Mouse (Mus musculus): Measurements from ENCODE around the gene 4930562C15Rik. TPM values are rescaled to one million over a fixed set of nuclear protein-coding genes. Genes with fewer than 3 reads are reported as not detected.

The 4930562C15Rik gene
- polyA plus RNA-seq, 1 experiment from 2014 or later = 0.46 TPM

DNA sequence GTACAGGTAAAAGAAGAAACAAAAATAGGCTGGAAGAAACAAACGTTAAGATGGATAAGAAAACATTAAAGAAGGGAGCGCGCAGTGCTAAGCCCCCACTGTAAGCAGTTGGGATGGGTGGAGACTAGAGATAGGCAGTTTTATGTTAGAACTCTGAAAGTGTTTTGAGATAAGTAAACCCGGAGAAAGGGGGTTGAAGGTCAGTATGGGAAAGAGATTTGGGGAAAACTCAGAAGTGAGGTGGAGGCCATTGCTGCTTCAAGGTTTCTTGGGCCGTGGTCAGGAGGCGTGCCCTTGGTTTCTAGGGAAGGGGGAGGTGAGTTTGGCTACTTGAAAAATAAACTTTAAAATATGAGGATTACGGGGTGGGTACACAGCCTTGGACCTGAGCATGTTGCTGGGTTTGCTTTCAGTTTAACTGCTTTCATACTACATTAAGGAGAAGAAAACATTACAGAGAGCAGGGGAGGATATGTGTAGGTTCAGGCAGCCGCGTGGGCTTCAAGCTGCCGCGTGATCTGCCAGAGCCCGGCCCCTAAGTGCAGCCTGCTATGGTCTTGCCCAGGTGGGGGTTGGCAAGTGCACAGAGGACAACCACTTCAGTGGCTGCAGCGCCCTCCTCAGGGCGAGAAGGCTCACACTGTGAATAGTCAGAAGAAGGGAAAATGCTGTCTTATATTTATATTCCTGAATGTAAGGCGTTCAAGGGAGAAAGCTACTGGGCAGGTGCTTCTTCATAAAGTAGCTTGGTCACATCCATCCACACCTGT, 3.4 kb upstream of the 4930562C15Rik start:
- ATAC-seq (ENCODE audit: insufficient number of reproducible peaks, insufficient read depth, low FRiP score, low TSS enrichment, low read depth) = no peak
- Histone ChIP-seq H3K4me3 (replicated peaks) (no peak overlapping the region), H3K9ac (replicated peaks) (no peak overlapping the region), H3K9me3 (no peaks in the 10 kb centered on the region), H3K36me3 (no peaks in the 10 kb centered on the region), H3K27me3 (no peaks in the 10 kb centered on the region; the same call in 1 of the 2 replicates), H3K4me1 (replicated peaks) (no peaks in the 10 kb centered on the region), H3K4me2 (no peak overlapping the region), H3K27ac (no peak overlapping the region)
- 69% methylated on average over 15 of the region's 15 CpGs for WGBS

GRCm38 (mm10) chr16:4833858-4834257, 1.4 kb upstream of the 4930562C15Rik start:
- H3K9me3 ChIP-seq = no peaks in the 10 kb centered on the region
- H3K4me1 ChIP-seq (replicated peaks) = no peaks in the 10 kb centered on the region
- WGBS = 71% methylated on average over 2 of the region's 2 CpGs
- no peaks in the 10 kb centered on the region for H3K36me3 ChIP-seq
- H3K4me3 ChIP-seq (replicated peaks) = no peak overlapping the region
- H3K27me3 ChIP-seq = no peaks in the 10 kb centered on the region; the same call in 1 of the 2 replicates
- H3K9ac ChIP-seq (replicated peaks) = no peak overlapping the region
- H3K27ac ChIP-seq = no peak overlapping the region
- H3K4me2 ChIP-seq = no peak overlapping the region
- no peak for ATAC-seq (ENCODE audit: insufficient number of reproducible peaks, insufficient read depth, low FRiP score, low TSS enrichment, low read depth)

DNA sequence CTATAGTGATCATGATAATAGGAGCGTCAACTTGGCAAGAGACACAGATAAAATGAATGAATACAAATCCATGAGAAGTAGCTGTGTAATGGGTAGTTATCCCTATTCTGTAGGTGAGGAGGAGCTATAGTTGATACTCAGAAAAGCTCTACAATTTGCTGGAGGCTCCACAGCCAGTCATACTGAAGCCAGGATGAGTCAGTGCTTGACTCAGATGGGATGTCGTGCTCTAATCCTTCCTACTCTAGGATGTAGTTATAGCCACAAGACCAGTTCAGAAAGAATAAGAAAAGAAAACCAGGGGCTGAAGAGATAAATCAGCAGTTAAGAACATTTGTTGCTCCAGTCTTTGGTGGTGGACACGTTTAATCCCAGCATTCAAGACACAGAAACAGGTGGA, 2.4 kb downstream of the 4930562C15Rik start:
- no peaks in the 10 kb centered on the region for H3K4me1 ChIP-seq (replicated peaks)

GRCm38 (mm10) chr16:4839552-4839951, 4.3 kb downstream of the 4930562C15Rik start:
- Histone ChIP-seq H3K4me1 (replicated peaks) (no peaks in the 10 kb centered on the region), H3K36me3 (no peaks in the 10 kb centered on the region), H3K9ac (replicated peaks) (no peak overlapping the region), H3K9me3 (no peaks in the 10 kb centered on the region), H3K4me2 (no peak overlapping the region), H3K4me3 (replicated peaks) (no peak overlapping the region), H3K27me3 (no peaks in the 10 kb centered on the region), H3K27ac (no peak overlapping the region)
- 83% methylated on average over 3 of the region's 3 CpGs for WGBS
- no peak for ATAC-seq (ENCODE audit: insufficient number of reproducible peaks, insufficient read depth, low FRiP score, low TSS enrichment, low read depth)

More for the DNA sequence above, 2.4 kb downstream of the 4930562C15Rik start:
- WGBS = 79% methylated on average over 3 of the region's 3 CpGs
- H3K27ac ChIP-seq = no peak overlapping the region
- ATAC-seq (ENCODE audit: insufficient number of reproducible peaks, insufficient read depth, low FRiP score, low TSS enrichment, low read depth) = no peak
- H3K4me3 ChIP-seq (replicated peaks) = no peak overlapping the region
- H3K9ac ChIP-seq (replicated peaks) = no peak overlapping the region
- H3K4me2 ChIP-seq = no peak overlapping the region
- no peaks in the 10 kb centered on the region for H3K27me3 ChIP-seq
- no peaks in the 10 kb centered on the region for H3K36me3 ChIP-seq
- H3K9me3 ChIP-seq = no peaks in the 10 kb centered on the region

DNA sequence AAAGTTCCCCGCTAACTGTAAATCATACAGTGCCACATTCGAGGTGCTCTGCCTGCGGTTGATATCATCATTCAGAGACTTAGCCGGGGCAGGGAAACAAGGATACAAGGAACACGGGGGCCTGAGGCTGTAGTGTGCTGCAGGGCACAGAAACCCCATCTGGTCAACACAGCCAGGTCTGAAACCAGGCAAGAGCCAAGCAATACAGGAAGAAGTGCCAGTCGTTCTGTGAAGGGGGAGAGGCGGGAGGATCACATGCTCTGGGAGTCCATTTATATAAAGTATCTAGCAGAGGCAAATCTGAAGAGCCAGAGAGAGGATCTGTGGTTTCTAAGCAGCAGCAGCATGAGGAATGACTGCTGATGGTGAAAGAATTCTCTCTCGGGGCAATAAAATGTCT, 5.0 kb downstream of the 4930562C15Rik start:
- H3K36me3 ChIP-seq = no peaks in the 10 kb centered on the region
- no peak overlapping the region for H3K4me2 ChIP-seq
- H3K4me3 ChIP-seq (replicated peaks) = no peak overlapping the region
- no peaks in the 10 kb centered on the region for H3K4me1 ChIP-seq (replicated peaks)
- WGBS = 75% methylated on average over 8 of the region's 8 CpGs
- no peaks in the 10 kb centered on the region for H3K9me3 ChIP-seq
- no peaks in the 10 kb centered on the region for H3K27me3 ChIP-seq
- no peak overlapping the region; the same call in 1 of the 2 replicates for H3K9ac ChIP-seq (replicated peaks)
- ATAC-seq (ENCODE audit: insufficient number of reproducible peaks, insufficient read depth, low FRiP score, low TSS enrichment, low read depth) = no peak
- no peak overlapping the region for H3K27ac ChIP-seq

DNA sequence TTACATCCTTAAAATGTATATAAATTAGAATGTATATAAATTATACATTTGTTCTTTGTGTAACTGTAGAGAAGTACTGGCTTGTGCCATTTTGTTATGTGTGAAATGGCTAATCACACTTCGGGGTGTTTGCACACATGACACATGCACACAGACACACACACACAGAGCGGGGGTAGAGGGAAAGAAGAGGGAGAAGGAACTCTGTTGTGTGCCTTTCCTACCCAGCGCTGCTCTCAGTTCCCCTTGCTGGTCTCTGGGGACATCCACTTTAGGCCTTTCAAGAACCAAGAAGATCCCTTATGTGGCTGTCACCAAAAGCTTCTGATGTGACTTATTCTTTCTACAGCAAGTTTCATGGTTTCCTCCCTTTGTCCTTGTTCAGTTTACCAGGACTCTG, 11.8 kb downstream of the 4930562C15Rik start:
- H3K4me3 ChIP-seq (replicated peaks) = no peak overlapping the region
- no peak for ATAC-seq (ENCODE audit: insufficient number of reproducible peaks, insufficient read depth, low FRiP score, low TSS enrichment, low read depth)
- no peaks in the 10 kb centered on the region for H3K36me3 ChIP-seq
- no peak overlapping the region for H3K4me2 ChIP-seq
- 81% methylated on average over 3 of the region's 3 CpGs for WGBS
- no peak overlapping the region for H3K27ac ChIP-seq
- no peak overlapping the region for H3K9ac ChIP-seq (replicated peaks)
- no peaks in the 10 kb centered on the region; the same call in 1 of the 2 replicates for H3K27me3 ChIP-seq
- no peaks in the 10 kb centered on the region for H3K4me1 ChIP-seq (replicated peaks)
- H3K9me3 ChIP-seq = no peaks in the 10 kb centered on the region

- Histone ChIP-seq H3K4me3 (replicated peaks) (no peak overlapping the region), H3K9me3 (no peaks in the 10 kb centered on the region), H3K27ac (no peak overlapping the region), H3K27me3 (no peaks in the 10 kb centered on the region; the same call in 1 of the 2 replicates), H3K36me3 (no peaks in the 10 kb centered on the region), H3K4me1 (replicated peaks) (no peaks in the 10 kb centered on the region), H3K4me2 (no peak overlapping the region), H3K9ac (replicated peaks) (no peak overlapping the region)
- 88% methylated on average over 2 of the region's 2 CpGs for WGBS
- ATAC-seq (ENCODE audit: insufficient number of reproducible peaks, insufficient read depth, low FRiP score, low TSS enrichment, low read depth) = no peak
Measured at GRCm38 (mm10) chr16:4848090-4848489, 12.9 kb downstream of the 4930562C15Rik start.

DNA sequence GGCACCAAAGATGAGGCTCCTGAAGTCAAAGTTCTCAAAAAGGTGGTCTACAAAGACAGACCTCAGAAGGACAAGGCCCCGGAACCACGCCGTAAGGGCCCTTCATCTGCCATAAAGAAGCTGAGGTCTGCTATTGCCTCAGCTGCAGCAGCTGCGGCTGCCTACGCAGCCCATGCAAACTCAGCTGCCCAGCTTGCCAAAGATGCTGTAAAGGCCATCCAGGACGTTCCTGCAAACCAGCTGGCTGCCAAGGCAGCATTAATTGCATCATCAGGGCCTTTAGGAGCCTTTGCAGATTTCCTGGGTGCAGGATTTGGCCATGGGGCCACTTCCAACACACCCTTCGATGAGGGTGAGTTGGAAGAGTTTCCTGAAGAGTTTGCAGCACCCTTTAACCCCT, 15.1 kb downstream of the 4930562C15Rik start:
- Histone ChIP-seq H3K27ac (no peak overlapping the region), H3K4me1 (replicated peaks) (no peaks in the 10 kb centered on the region), H3K27me3 (no peaks in the 10 kb centered on the region; the same call in 1 of the 2 replicates), H3K4me2 (no peak overlapping the region), H3K36me3 (no peaks in the 10 kb centered on the region), H3K9ac (replicated peaks) (no peak overlapping the region), H3K9me3 (no peaks in the 10 kb centered on the region), H3K4me3 (replicated peaks) (no peak overlapping the region)
- ATAC-seq (ENCODE audit: insufficient number of reproducible peaks, insufficient read depth, low FRiP score, low TSS enrichment, low read depth) = no peak
- 62% methylated on average over 7 of the region's 7 CpGs for WGBS

- ATAC-seq (ENCODE audit: insufficient number of reproducible peaks, insufficient read depth, low FRiP score, low TSS enrichment, low read depth) = no peak
- 41% methylated on average over 5 of the region's 5 CpGs for WGBS
- H3K27ac ChIP-seq = 0 out of 2 replicates have a peak overlapping the region, but pooled peaks have one; percentile 35
Measured at GRCm38 (mm10) chr16:4850938-4851628, 15.9 kb downstream of the 4930562C15Rik start.

GRCm38 (mm10) chr16:4855046-4855650, 19.9 kb downstream of the 4930562C15Rik start:
- no peak overlapping the region for H3K4me2 ChIP-seq
- no peak for ATAC-seq (ENCODE audit: insufficient number of reproducible peaks, insufficient read depth, low FRiP score, low TSS enrichment, low read depth)
- H3K4me3 ChIP-seq (replicated peaks) = no peak overlapping the region
- no peaks in the 10 kb centered on the region for H3K4me1 ChIP-seq (replicated peaks)
- no peaks in the 10 kb centered on the region for H3K36me3 ChIP-seq
- H3K27ac ChIP-seq = no peak overlapping the region
- 69% methylated on average over 5 of the region's 5 CpGs for WGBS
- no peak overlapping the region for H3K9ac ChIP-seq (replicated peaks)
- peaks cover 3% of the 10 kb centered on the region; the same call in 1 of the 2 replicates for H3K27me3 ChIP-seq
- H3K9me3 ChIP-seq = no peaks in the 10 kb centered on the region

More at GRCm38 (mm10) chr16:4850938-4851628, 15.9 kb downstream of the 4930562C15Rik start:
- no peaks in the 10 kb centered on the region; the same call in 1 of the 2 replicates for H3K27me3 ChIP-seq
- H3K4me2 ChIP-seq = no peak overlapping the region
- no peaks in the 10 kb centered on the region for H3K9me3 ChIP-seq
- H3K36me3 ChIP-seq = no peaks in the 10 kb centered on the region
- no peak overlapping the region for H3K4me3 ChIP-seq (replicated peaks)
- no peak overlapping the region for H3K9ac ChIP-seq (replicated peaks)
- no peaks in the 10 kb centered on the region for H3K4me1 ChIP-seq (replicated peaks)

GRCm38 (mm10) chr16:4861392-4861791, 26.2 kb downstream of the 4930562C15Rik start:
- no peak overlapping the region for H3K27ac ChIP-seq
- no peak overlapping the region for H3K9ac ChIP-seq (replicated peaks)
- 40% methylated on average over 10 of the region's 10 CpGs for WGBS
- no peak overlapping the region for H3K4me3 ChIP-seq (replicated peaks)
- H3K36me3 ChIP-seq = no peaks in the 10 kb centered on the region
- H3K27me3 ChIP-seq = peaks cover 2% of the 10 kb centered on the region; the same call in 1 of the 2 replicates
- H3K4me1 ChIP-seq (replicated peaks) = peaks cover 7% of the 10 kb centered on the region
- H3K9me3 ChIP-seq = no peaks in the 10 kb centered on the region
- H3K4me2 ChIP-seq = no peak overlapping the region
- ATAC-seq (ENCODE audit: insufficient number of reproducible peaks, insufficient read depth, low FRiP score, low TSS enrichment, low read depth) = 0 out of 2 replicates have a peak, but pooled peaks have one; percentile 7
